Mouse (Mus musculus): ENCODE measurements around the gene Gm4779. TPM values are rescaled to one million over a fixed set of nuclear protein-coding genes. Genes with fewer than 3 reads are reported as not detected.

Gene Gm4779
- polyA plus RNA-seq (2021; fragmentation: Nextera tagmentation) = 0.38 and 0.46 TPM in 2 replicates
- long read RNA-seq, experiment 1, partial matches to known transcripts = 1 of 1 reads
- long read RNA-seq, experiment 1, other reads (novel, unspliced or antisense) = 0 of 1 reads
- long read RNA-seq, experiment 2, partial matches to known transcripts = 0 of 1 reads
- long read RNA-seq, experiment 2, other reads (novel, unspliced or antisense) = 1 of 1 reads

DNA sequence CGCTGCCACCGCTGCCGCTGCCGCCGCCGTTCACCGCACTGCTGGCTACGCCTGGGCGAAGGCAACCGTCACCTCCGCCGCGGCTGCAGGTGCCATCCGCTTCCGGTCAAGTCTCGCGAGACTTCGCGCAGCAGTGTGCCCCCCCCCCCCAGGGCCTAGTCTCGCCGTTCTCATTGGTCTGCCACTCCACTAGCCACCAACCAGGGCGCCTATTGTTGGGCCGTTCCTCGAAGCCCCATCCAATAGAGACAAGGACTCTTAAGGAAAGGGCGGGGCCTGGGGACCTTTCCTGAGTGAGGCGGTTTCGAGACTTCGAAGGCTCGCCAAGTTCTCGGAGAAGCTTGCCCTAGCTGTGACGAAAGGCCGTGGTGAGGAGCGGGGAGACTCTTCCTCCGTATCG, at the start of gene Gm4779, which contains the start of gene 8030474K03Rik:
Gm4779 (minus strand) TSS at position 82 of the 400 bp plus-strand sequence.
8030474K03Rik (plus strand) TSS at position 315 of the 400 bp plus-strand sequence.

Other genes starting within 250 kb of the Gm4779 start
- 23.4 and 25.8 TPM in 2 replicates for gene Ogt, start 154.4 kb downstream of the Gm4779 start, polyA plus RNA-seq (2021; fragmentation: Nextera tagmentation)
- 0.10 and 0.15 TPM in 2 replicates for gene Cxcr3, start 60.2 kb downstream of the Gm4779 start, polyA plus RNA-seq (2021; fragmentation: Nextera tagmentation)
- gene 8030474K03Rik, start 233 bp upstream of the Gm4779 start, polyA plus RNA-seq (2021; fragmentation: Nextera tagmentation) = 0.11 TPM in 1 of 2 replicates, not detected in the other
- 13.0 and 18.3 TPM in 2 replicates for gene Nhsl2, start 55.0 kb upstream of the Gm4779 start, polyA plus RNA-seq (2021; fragmentation: Nextera tagmentation)